ENCODE assay signal across 8 mouse cellular contexts in genomic region chr2:167015382-167015718, GRCm38 (mm10). TPM values are rescaled to one million over a fixed set of nuclear protein-coding genes. Genes with fewer than 3 reads are reported as not detected.
DNase-seq lines count a peak whose midpoint lies in the region; ATAC-seq and TF ChIP-seq lines count a peak whose summit lies in the region.

No protein-coding gene starts in this region.

- H3K9me3 ChIP-seq in heart, embryonic 16.5 days (replicated peaks; ENCODE audit: control insufficient read depth, low read length) = no peaks in the 10 kb centered on the region
- H3K9me3 ChIP-seq in MEL (replicated peaks; ENCODE audit: insufficient read depth, low read length) = no peaks in the 10 kb centered on the region
- no peaks in the 10 kb centered on the region for H3K9me3 ChIP-seq in hindbrain, embryonic 11.5 days (ENCODE audit: control insufficient read depth, low read length)
- no peaks in the 10 kb centered on the region for H3K9me3 ChIP-seq in midbrain, embryonic 12.5 days

- H3K4me3 ChIP-seq in heart, embryonic 16.5 days (ENCODE audit: low read length) = peak overlapping the region; percentile 98
- peak overlapping the region; percentile 80 to 81 for H3K4me3 ChIP-seq in MEL (ENCODE audit: control insufficient read depth in 1 of 2, insufficient read depth in 1 of 2, low read depth in 2 of 2, low read length in 2 of 2)
- peak overlapping the region; percentile 95 for H3K4me3 ChIP-seq in hindbrain, embryonic 11.5 days (ENCODE audit: low read depth, low read length)
- peak overlapping the region; percentile 92 for H3K4me3 ChIP-seq in midbrain, embryonic 12.5 days

- no peak for DNase-seq in heart, postnatal 36 days
- no peak for DNase-seq in MEL (ENCODE audit: low read depth, low spot score)
- DNase-seq in hindbrain, embryonic 11.5 days (ENCODE audit: low spot score) = no peak
- DNase-seq in cerebellum, adult 18-20 months = no peak
- no peak for DNase-seq in yolk sac, embryonic 10.5 days (ENCODE audit: low spot score)
- no peak for DNase-seq in urinary bladder, postnatal 25 days (ENCODE audit: low spot score)

- intact Hi-C loops in heart, postnatal 36 days (cut with DNase I) = no loop called here

- peak overlapping the region; percentile 96 for H3K4me2 ChIP-seq in heart, embryonic 16.5 days (ENCODE audit: low read depth, low read length)
- H3K4me2 ChIP-seq in hindbrain, embryonic 11.5 days (replicated peaks; ENCODE audit: low read depth, low read length) = peak overlapping the region; percentile 90
- H3K4me2 ChIP-seq in midbrain, embryonic 12.5 days (replicated peaks) = peak overlapping the region; percentile 97

- H3K27me3 ChIP-seq in heart, embryonic 16.5 days (ENCODE audit: control insufficient read depth, insufficient read depth, low read length) = no peaks in the 10 kb centered on the region
- no peaks in the 10 kb centered on the region for H3K27me3 ChIP-seq in MEL (ENCODE audit: control insufficient read depth in 1 of 2, insufficient read depth in 2 of 2, low read length in 2 of 2)
- H3K27me3 ChIP-seq in hindbrain, embryonic 11.5 days (ENCODE audit: control insufficient read depth, insufficient read depth, low read length) = no peaks in the 10 kb centered on the region
- H3K27me3 ChIP-seq in midbrain, embryonic 12.5 days = no peaks in the 10 kb centered on the region

- peaks cover 14% of the 10 kb centered on the region for H3K4me1 ChIP-seq in heart, embryonic 16.5 days (ENCODE audit: control insufficient read depth, insufficient read depth, low read length)
- peaks cover 4 to 9% of the 10 kb centered on the region in 2 experiments for H3K4me1 ChIP-seq in MEL (ENCODE audit: control insufficient read depth in 1 of 2, insufficient read depth in 2 of 2, low read length in 2 of 2)
- peaks cover 8% of the 10 kb centered on the region for H3K4me1 ChIP-seq in hindbrain, embryonic 11.5 days (replicated peaks; ENCODE audit: control insufficient read depth, insufficient read depth, low read length)
- peaks cover 18% of the 10 kb centered on the region for H3K4me1 ChIP-seq in midbrain, embryonic 12.5 days

- TF ChIP-seq CTCF in MEL (IDR thresholded peaks at IDR 0.05 in 2 of 3, conservative IDR thresholded peaks at IDR 0.05 in 1 of 3; ENCODE audit: control insufficient read depth in 1 of 3, insufficient read depth in 1 of 3, low read depth in 2 of 3, low read length in 3 of 3, poor library complexity in 1 of 3, severe bottlenecking in 1 of 3) = no peak

- peaks cover 15% of the 10 kb centered on the region for H3K36me3 ChIP-seq in heart, embryonic 16.5 days (ENCODE audit: control insufficient read depth, insufficient read depth)
- H3K36me3 ChIP-seq in MEL (ENCODE audit: control insufficient read depth in 1 of 2, insufficient read depth in 2 of 2, low read length in 2 of 2) = peaks cover 5 to 8% of the 10 kb centered on the region in 2 experiments; a peak in 3 of 4 replicates
- H3K36me3 ChIP-seq in hindbrain, embryonic 11.5 days (ENCODE audit: control insufficient read depth, insufficient read depth, low read length) = peaks cover 5% of the 10 kb centered on the region; the same call in 1 of the 2 replicates
- peaks cover 23% of the 10 kb centered on the region for H3K36me3 ChIP-seq in midbrain, embryonic 12.5 days

- peak overlapping the region; percentile 30 for H3K27ac ChIP-seq in heart, embryonic 16.5 days (ENCODE audit: low read length)
- H3K27ac ChIP-seq in MEL (ENCODE audit: control insufficient read depth, low read depth, low read length) = 0 out of 2 replicates have a peak overlapping the region, but pooled peaks have one; percentile 8
- H3K27ac ChIP-seq in hindbrain, embryonic 11.5 days (ENCODE audit: low read depth, low read length) = 0 out of 2 replicates have a peak overlapping the region, but pooled peaks have one; percentile 10
- H3K27ac ChIP-seq in midbrain, embryonic 12.5 days (replicated peaks) = 0 out of 2 replicates have a peak overlapping the region, but pooled peaks have one; percentile 15

- TF ChIP-seq EP300 in MEL (IDR thresholded peaks at IDR 0.05; ENCODE audit: low read depth in 1 of 2, low read length in 2 of 2) = no peak

- TF ChIP-seq POLR2A in MEL (IDR thresholded peaks at IDR 0.05; ENCODE audit: control insufficient read depth in 1 of 2, insufficient read depth in 1 of 2, low read depth in 1 of 2, low read length in 2 of 2, poor library complexity in 1 of 2) = no peak; a peak in 1 of 4 replicates

- H3K9ac ChIP-seq in heart, embryonic 16.5 days (ENCODE audit: low read length) = peak overlapping the region; percentile 91
- H3K9ac ChIP-seq in MEL (ENCODE audit: control insufficient read depth, low read depth, low read length, poor library complexity, severe bottlenecking) = peak overlapping the region; percentile 83
- peak overlapping the region; percentile 83 for H3K9ac ChIP-seq in hindbrain, embryonic 11.5 days (ENCODE audit: low read depth, low read length)
- peak overlapping the region; percentile 82 for H3K9ac ChIP-seq in midbrain, embryonic 12.5 days (replicated peaks)

- TF ChIP-seq RAD21 in MEL (IDR thresholded peaks at IDR 0.05; ENCODE audit: low read depth, low read length) = no peak

- H3K79me2 ChIP-seq in MEL (ENCODE audit: control insufficient read depth, insufficient read depth, low read length, poor library complexity) = peaks cover 30% of the 10 kb centered on the region

- under 1% methylated on average over 21 of the region's 21 CpGs for WGBS in heart, embryonic 16.5 days
- WGBS in hindbrain, embryonic 11.5 days = under 1% methylated on average over 20 of the region's 21 CpGs
- 0% methylated on average over 21 of the region's 21 CpGs for WGBS in midbrain, embryonic 12.5 days

- peak; percentile 53 for ATAC-seq in heart, embryonic 16.5 days (replicated peaks; ENCODE audit: extremely low read depth, insufficient read depth, low FRiP score)
- peak; percentile 84 for ATAC-seq in hindbrain, embryonic 11.5 days (ENCODE audit: low FRiP score)
- peak; percentile 68 for ATAC-seq in midbrain, embryonic 12.5 days (ENCODE audit: low FRiP score, low read depth)

TF ChIP-seq in MEL, 35 proteins besides CTCF, POLR2A, EP300 and RAD21 (continues in another document):
- TF ChIP-seq MAZ (IDR thresholded peaks at IDR 0.05; ENCODE audit: low read depth, low read length) = no peak
- no peak for TF ChIP-seq ETS1 (IDR thresholded peaks at IDR 0.05; ENCODE audit: low read depth, low read length)
- no peak for TF ChIP-seq ZNF384 (IDR thresholded peaks at IDR 0.05; ENCODE audit: low read depth, low read length)
- TF ChIP-seq ELF1 (IDR thresholded peaks at IDR 0.05; ENCODE audit: low read depth, low read length) = no peak
- TF ChIP-seq SMC3 (IDR thresholded peaks at IDR 0.05; ENCODE audit: low read depth, low read length) = 0 out of 2 replicates have a peak, but pooled peaks have one; percentile 2
- no peak for TF ChIP-seq ZKSCAN1 (IDR thresholded peaks at IDR 0.05; ENCODE audit: low read depth, low read length)
- peak; percentile 14; the same call in 1 of the 2 replicates for TF ChIP-seq SIN3A (IDR thresholded peaks at IDR 0.05; ENCODE audit: low read length)
- no peak for TF ChIP-seq MEF2A (IDR thresholded peaks at IDR 0.05; ENCODE audit: extremely low read depth, insufficient replicate concordance, low read depth, low read length, poor library complexity, severe bottlenecking)
- no peak for TF ChIP-seq MXI1 (IDR thresholded peaks at IDR 0.05; ENCODE audit: low read depth, low read length)
- no peak for TF ChIP-seq TBP (IDR thresholded peaks at IDR 0.05; ENCODE audit: low read depth, low read length)
- TF ChIP-seq USF2 (IDR thresholded peaks at IDR 0.05; ENCODE audit: borderline replicate concordance in 1 of 2, insufficient read depth in 1 of 2, low read depth in 1 of 2, low read length in 2 of 2) = no peak
- TF ChIP-seq HCFC1 (IDR thresholded peaks at IDR 0.05; ENCODE audit: low read depth, low read length) = no peak
- TF ChIP-seq E2F4 (IDR thresholded peaks at IDR 0.05; ENCODE audit: borderline replicate concordance, low read depth, low read length) = no peak
- no peak for TF ChIP-seq MYB (IDR thresholded peaks at IDR 0.05; ENCODE audit: low read depth, low read length)
- no peak for TF ChIP-seq RCOR1 (IDR thresholded peaks at IDR 0.05; ENCODE audit: low read depth, low read length)
- no peak for TF ChIP-seq NELFE (IDR thresholded peaks at IDR 0.05; ENCODE audit: low read depth, low read length)
- no peak for TF ChIP-seq GABPA (IDR thresholded peaks at IDR 0.05; ENCODE audit: low read depth, low read length)
- no peak for TF ChIP-seq MAX (IDR thresholded peaks at IDR 0.05; ENCODE audit: low read length)
- no peak for TF ChIP-seq POLR2AphosphoS5 (IDR thresholded peaks at IDR 0.05; ENCODE audit: borderline replicate concordance, low read depth, low read length)

RNA-seq across cellular contexts. Expression of gene Ddx27, which starts 0.4 kb away (rescaled TPM):
- polyA plus RNA-seq in heart, embryonic 16.5 days (2015; fragmentation: Nextera tagmentation; extraction: Ambion mirVana) = 30.2 and 33.0 TPM in 2 replicates
- 10 to 100 TPM; 10.8 to 11.3 TPM for total RNA-seq in heart, postnatal 36 days (2021)
- 125 and 143 TPM in 2 replicates for total RNA-seq in MEL (2012; rRNA removed)
- 100 to 1,000 TPM in 1 of 2 experiments, 10 to 100 TPM in 1; 61.7 to 181 TPM for polyA plus RNA-seq in MEL (2012; ENCODE audit: insufficient read depth in 1 of 2, insufficient read length in 2 of 2, low read depth in 1 of 2, low replicate concordance in 2 of 2, missing spikeins in 1 of 2)
- polyA plus RNA-seq in hindbrain, embryonic 11.5 days (2014; fragmentation: Nextera tagmentation; extraction: Ambion mirVana) = 37.9 and 40.4 TPM in 2 replicates
- polyA plus RNA-seq in midbrain, embryonic 12.5 days (2016; fragmentation: Nextera tagmentation; extraction: Ambion mirVana) = 50.2 and 51.8 TPM in 2 replicates

RNA-seq across cellular contexts. Expression of gene Stau1, which starts 19.3 kb away (rescaled TPM):
- polyA plus RNA-seq in heart, embryonic 16.5 days (2015; fragmentation: Nextera tagmentation; extraction: Ambion mirVana) = 56.8 and 57.1 TPM in 2 replicates
- 10 to 100 TPM; 44.5 to 45.1 TPM for total RNA-seq in heart, postnatal 36 days (2021)
- 14.3 and 15.1 TPM in 2 replicates for total RNA-seq in MEL (2012; rRNA removed)
- polyA plus RNA-seq in MEL (2012; ENCODE audit: insufficient read depth in 1 of 2, insufficient read length in 2 of 2, low read depth in 1 of 2, low replicate concordance in 2 of 2, missing spikeins in 1 of 2) = 10 to 100 TPM in 1 of 2 experiments, not detected in 1; 48.1 TPM
- 93.0 and 101 TPM in 2 replicates for polyA plus RNA-seq in hindbrain, embryonic 11.5 days (2014; fragmentation: Nextera tagmentation; extraction: Ambion mirVana)
- 123 TPM in 2 replicates for polyA plus RNA-seq in midbrain, embryonic 12.5 days (2016; fragmentation: Nextera tagmentation; extraction: Ambion mirVana)

RNA-seq across cellular contexts. Expression of gene Znfx1, which starts 47.5 kb away (rescaled TPM):
- 7.6 and 8.8 TPM in 2 replicates for polyA plus RNA-seq in heart, embryonic 16.5 days (2015; fragmentation: Nextera tagmentation; extraction: Ambion mirVana)
- 10 to 100 TPM; 36.2 to 44.8 TPM for total RNA-seq in heart, postnatal 36 days (2021)
- total RNA-seq in MEL (2012; rRNA removed) = 12.1 and 15.6 TPM in 2 replicates
- polyA plus RNA-seq in MEL (2012; ENCODE audit: insufficient read depth in 1 of 2, insufficient read length in 2 of 2, low read depth in 1 of 2, low replicate concordance in 2 of 2, missing spikeins in 1 of 2) = 10 to 100 TPM in 1 of 2 experiments, not detected in 1; 17.1 TPM
- polyA plus RNA-seq in hindbrain, embryonic 11.5 days (2014; fragmentation: Nextera tagmentation; extraction: Ambion mirVana) = 4.9 and 6.5 TPM in 2 replicates
- polyA plus RNA-seq in midbrain, embryonic 12.5 days (2016; fragmentation: Nextera tagmentation; extraction: Ambion mirVana) = 9.0 and 9.6 TPM in 2 replicates
